Mouse (Mus musculus): ENCODE measurements around the gene Cdk14.

DNA sequence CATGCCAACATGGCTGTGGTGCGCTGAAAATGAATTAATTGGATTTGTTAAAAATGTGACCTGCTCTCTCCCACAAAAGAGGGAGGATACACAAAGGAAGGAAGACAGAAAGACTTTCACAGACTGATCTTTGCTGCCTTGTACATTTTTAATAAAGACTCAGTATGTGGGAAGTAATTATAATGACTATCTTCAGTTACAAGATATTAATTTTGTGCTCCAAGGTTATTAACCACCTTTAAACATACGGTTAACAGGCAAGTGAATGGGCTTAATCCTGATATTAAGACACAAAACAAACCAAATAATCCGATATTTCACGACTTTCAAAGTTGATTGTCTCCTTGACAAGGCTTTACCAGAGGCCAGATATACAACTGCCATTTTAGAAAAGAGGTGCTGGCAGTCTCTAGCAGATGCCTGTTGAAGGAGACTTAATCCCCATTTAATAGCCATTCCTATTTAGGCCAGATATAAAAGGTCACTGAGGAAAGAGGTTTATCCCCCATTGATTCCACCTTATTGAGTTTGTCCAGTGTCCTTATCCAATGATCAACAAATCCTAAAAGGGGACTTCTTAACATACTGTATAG lies 411.9 kb downstream of the Cdk14 start:
- TF ChIP-seq CTCF (IDR thresholded peaks at IDR 0.05; ENCODE audit: insufficient read depth, low read depth, low read length) (no peak), POLR2A (IDR thresholded peaks at IDR 0.05; ENCODE audit: insufficient read depth, low read depth, low read length) (no peak)

All from olfactory bulb, adult 2 months (tissue).